Mouse (Mus musculus) hindbrain, embryonic 10.5 days (tissue): Measurements from ENCODE around the gene Ccdc117. TPM values are rescaled to one million over a fixed set of nuclear protein-coding genes. Genes with fewer than 3 reads are reported as not detected.

Experiments used
- polyA plus RNA-seq: library from polyadenylated mRNA; unstranded; fragments of >200 nt; fragmentation: Nextera tagmentation; extraction: Ambion mirVana; gene quantifications from 2 replicates; pipeline ENCODE4 v1.2.1, GENCODE M21; 2016

Ccdc117 gene
- polyA plus RNA-seq, 1 experiment from 2014 or later = 23.0 TPM

Other genes with a start within 250 kb of the Ccdc117 start
- 8.9 and 11.6 TPM in 2 replicates for gene Znrf3, start 97.3 kb downstream of the Ccdc117 start, polyA plus RNA-seq
- 126 and 131 TPM in 2 replicates for gene Xbp1, start 21.5 kb downstream of the Ccdc117 start, polyA plus RNA-seq
- not detected in 2 replicates for gene Ankrd36, start 27.5 kb upstream of the Ccdc117 start, polyA plus RNA-seq
- 144 and 183 TPM in 2 replicates for gene Mrps24, start 173.5 kb upstream of the Ccdc117 start, polyA plus RNA-seq
- 18.1 and 20.4 TPM in 2 replicates for gene Urgcp, start 220.2 kb upstream of the Ccdc117 start, polyA plus RNA-seq
- gene Dbnl, start 246.3 kb upstream of the Ccdc117 start, polyA plus RNA-seq = 140 and 160 TPM in 2 replicates